Mouse (Mus musculus): ENCODE results near the gene Pik3c2b. TPM values are rescaled to one million over a fixed set of nuclear protein-coding genes. Genes with fewer than 3 reads are reported as not detected.
"Not testable (repeated sequence)": the region's sequence is repeated elsewhere in the genome, so short reads cannot be mapped to it uniquely, and the experiment has no call there.

The Pik3c2b gene
- polyA plus RNA-seq, 1 experiment from 2014 or later = 1.00 TPM

DNA sequence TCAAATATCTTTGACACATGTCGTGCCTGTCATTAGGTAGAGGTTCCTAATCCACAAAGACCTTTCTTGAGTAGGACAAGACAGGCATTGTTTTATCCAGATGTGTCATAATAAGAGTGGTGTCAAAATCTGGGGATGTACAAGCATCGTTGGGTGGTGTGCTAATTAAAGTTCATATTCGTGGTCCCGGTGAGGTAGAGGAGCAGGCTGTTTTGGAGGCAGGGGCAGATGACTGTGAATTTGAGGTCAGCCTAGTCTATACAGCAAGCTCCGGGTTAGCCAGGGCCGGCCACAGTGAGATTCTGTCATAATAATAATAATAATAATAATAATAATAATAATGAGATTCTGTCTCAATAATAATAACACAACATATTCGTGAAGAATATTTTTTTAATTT, 21.0 kb upstream of the Pik3c2b start:
- peaks cover 32% of the 10 kb centered on the region for H3K4me1 ChIP-seq (ENCODE audit: insufficient read depth)

DNA sequence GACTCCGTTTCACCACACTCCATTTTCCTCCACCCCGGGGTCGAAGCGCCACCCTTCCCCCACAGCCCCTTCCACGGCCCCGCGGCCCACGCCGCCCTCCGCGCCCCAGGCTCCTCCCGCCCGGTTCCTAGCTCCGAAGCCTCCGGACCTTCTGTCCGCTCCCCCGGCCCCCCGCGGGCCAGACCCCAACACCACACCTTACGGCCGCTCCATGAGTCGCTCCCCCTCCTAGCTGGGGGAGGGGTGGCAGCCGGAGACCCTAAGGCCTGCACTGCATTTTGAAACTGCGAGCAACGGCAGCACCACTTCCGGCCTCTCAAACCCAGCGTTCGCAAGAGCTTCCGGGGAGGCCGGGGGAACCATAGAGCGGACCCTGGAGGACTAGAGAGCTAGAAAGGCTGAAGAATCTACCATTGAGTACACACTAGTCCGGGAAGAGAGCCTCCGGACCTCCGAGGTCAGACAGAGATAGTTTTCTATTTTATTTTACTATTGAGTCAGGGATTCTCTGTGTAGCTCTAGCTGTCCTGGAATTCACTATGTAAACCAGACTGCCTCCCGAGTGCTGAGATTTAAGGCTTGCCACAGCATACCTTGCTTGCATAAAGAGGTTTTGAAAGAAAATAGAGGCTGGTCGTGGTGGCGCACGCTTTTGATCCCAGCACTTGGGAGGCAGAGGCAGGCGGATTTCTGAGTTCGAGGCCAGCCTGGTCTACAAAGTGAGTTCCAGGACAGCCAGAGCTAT, 20.2 kb upstream of the Pik3c2b start:
- DNase-seq (peak; percentile 91), ATAC-seq (peak; percentile 98)
- peak overlapping the region; percentile 68 for H3K4me2 ChIP-seq (ENCODE audit: low read depth, low read length)
- H3K27me3 ChIP-seq (ENCODE audit: insufficient read depth, low read length) = no peaks in the 10 kb centered on the region
- no peaks in the 10 kb centered on the region for H3K36me3 ChIP-seq (replicated peaks; ENCODE audit: insufficient read depth, low read length)
- TF ChIP-seq CTCF (IDR thresholded peaks at IDR 0.05; ENCODE audit: low read depth) (0 out of 2 replicates have a peak, but pooled peaks have one; percentile 9), EP300 (IDR thresholded peaks at IDR 0.05; ENCODE audit: low read depth) (peak; percentile 25; the same call in 1 of the 2 replicates)
- H3K9me3 ChIP-seq (ENCODE audit: low read length) = no peaks in the 10 kb centered on the region
- H3K4me3 ChIP-seq (ENCODE audit: low read depth, low read length) = peak overlapping the region; percentile 85
- peak overlapping the region; percentile 95 for H3K9ac ChIP-seq (replicated peaks)
- peaks cover 32% of the 10 kb centered on the region for H3K4me1 ChIP-seq (ENCODE audit: insufficient read depth)
- WGBS (ENCODE audit: insufficient replicate concordance) = under 1% methylated on average over 40 of the region's 40 CpGs
- peak overlapping the region; percentile 95 for H3K27ac ChIP-seq (ENCODE audit: low read depth)

More for the DNA sequence above, 21.0 kb upstream of the Pik3c2b start:
- ATAC-seq (no peak), DNase-seq (no peak)
- Histone ChIP-seq H3K27me3 (ENCODE audit: insufficient read depth, low read length) (no peaks in the 10 kb centered on the region), H3K9ac (replicated peaks) (peak overlapping the region; percentile 95), H3K4me2 (ENCODE audit: low read depth, low read length) (peak overlapping the region; percentile 68), H3K4me3 (ENCODE audit: low read depth, low read length) (peak overlapping the region; percentile 85), H3K9me3 (ENCODE audit: low read length) (no peaks in the 10 kb centered on the region), H3K27ac (ENCODE audit: low read depth) (peak overlapping the region; percentile 95; the same call in 1 of the 2 replicates), H3K36me3 (replicated peaks; ENCODE audit: insufficient read depth, low read length) (no peaks in the 10 kb centered on the region)
- WGBS (ENCODE audit: insufficient replicate concordance) = 16% methylated on average over 7 of the region's 7 CpGs
- TF ChIP-seq CTCF (IDR thresholded peaks at IDR 0.05; ENCODE audit: low read depth) = no peak
- TF ChIP-seq EP300 (IDR thresholded peaks at IDR 0.05; ENCODE audit: low read depth) = no peak

DNA sequence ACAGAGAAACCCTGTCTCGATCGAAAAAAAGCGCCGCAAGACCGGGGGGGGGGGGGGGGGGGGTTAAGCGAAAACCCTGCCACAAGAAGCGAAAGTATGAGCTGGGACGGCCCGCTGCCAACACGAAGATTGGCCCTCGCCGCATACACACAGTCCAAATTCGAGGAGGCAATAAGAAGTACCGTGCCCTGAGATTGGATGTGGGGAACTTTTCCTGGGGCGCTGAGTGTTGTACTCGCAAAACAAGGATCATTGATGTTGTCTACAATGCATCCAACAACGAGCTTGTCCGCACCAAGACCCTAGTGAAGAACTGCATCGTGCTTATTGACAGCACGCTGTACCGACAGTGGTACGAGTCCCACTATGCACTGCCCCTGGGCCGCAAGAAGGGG, 19.7 kb upstream of the Pik3c2b start:
- peak overlapping the region; percentile 85 for H3K4me3 ChIP-seq (ENCODE audit: low read depth, low read length)
- not testable (repeated sequence) for DNase-seq; H3K27me3 ChIP-seq (ENCODE audit: insufficient read depth, low read length); H3K36me3 ChIP-seq (replicated peaks; ENCODE audit: insufficient read depth, low read length); H3K9me3 ChIP-seq (ENCODE audit: low read length); ATAC-seq
- H3K27ac ChIP-seq (ENCODE audit: low read depth) = peak overlapping the region; percentile 95
- peak overlapping the region; percentile 95 for H3K9ac ChIP-seq (replicated peaks)
- H3K4me1 ChIP-seq (ENCODE audit: insufficient read depth) = peaks cover 27% of the 10 kb centered on the region
- peak overlapping the region; percentile 68 for H3K4me2 ChIP-seq (ENCODE audit: low read depth, low read length)
- 17% methylated on average over 19 of the region's 23 CpGs for WGBS (ENCODE audit: insufficient replicate concordance)

DNA sequence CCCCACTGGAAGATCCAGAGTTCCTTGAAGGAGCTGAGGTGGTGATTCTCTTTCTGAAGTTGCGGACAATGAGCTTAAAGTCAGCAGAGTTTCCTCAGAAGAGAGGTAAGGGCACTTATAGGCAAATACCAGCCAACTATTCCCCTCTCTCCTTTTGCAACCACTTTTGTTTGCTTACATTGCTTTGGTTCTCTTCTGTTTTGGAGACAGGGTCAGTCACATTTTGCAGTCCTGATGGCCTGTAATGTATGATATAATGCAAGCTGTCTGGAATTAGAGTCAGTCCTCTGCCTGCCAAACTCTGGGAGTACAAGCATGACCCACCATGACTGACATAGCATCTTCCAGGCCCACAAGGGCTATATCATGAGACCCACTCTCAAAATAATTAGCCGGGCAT, 18.3 kb upstream of the Pik3c2b start:
- ATAC-seq (no peak), DNase-seq (no peak)
- H3K27ac ChIP-seq (ENCODE audit: low read depth) = no peak overlapping the region
- H3K9ac ChIP-seq (replicated peaks) = no peak overlapping the region
- no peaks in the 10 kb centered on the region for H3K9me3 ChIP-seq (ENCODE audit: low read length)
- H3K27me3 ChIP-seq (ENCODE audit: insufficient read depth, low read length) = no peaks in the 10 kb centered on the region
- H3K4me2 ChIP-seq (ENCODE audit: low read depth, low read length) = no peak overlapping the region
- H3K4me3 ChIP-seq (ENCODE audit: low read depth, low read length) = no peak overlapping the region
- H3K36me3 ChIP-seq (replicated peaks; ENCODE audit: insufficient read depth, low read length) = no peaks in the 10 kb centered on the region
- WGBS (ENCODE audit: insufficient replicate concordance) = 95% methylated on average over 2 of the region's 2 CpGs
- peaks cover 24% of the 10 kb centered on the region for H3K4me1 ChIP-seq (ENCODE audit: insufficient read depth)
- TF ChIP-seq EP300 (IDR thresholded peaks at IDR 0.05; ENCODE audit: low read depth) (no peak), CTCF (IDR thresholded peaks at IDR 0.05; ENCODE audit: low read depth) (no peak)

DNA sequence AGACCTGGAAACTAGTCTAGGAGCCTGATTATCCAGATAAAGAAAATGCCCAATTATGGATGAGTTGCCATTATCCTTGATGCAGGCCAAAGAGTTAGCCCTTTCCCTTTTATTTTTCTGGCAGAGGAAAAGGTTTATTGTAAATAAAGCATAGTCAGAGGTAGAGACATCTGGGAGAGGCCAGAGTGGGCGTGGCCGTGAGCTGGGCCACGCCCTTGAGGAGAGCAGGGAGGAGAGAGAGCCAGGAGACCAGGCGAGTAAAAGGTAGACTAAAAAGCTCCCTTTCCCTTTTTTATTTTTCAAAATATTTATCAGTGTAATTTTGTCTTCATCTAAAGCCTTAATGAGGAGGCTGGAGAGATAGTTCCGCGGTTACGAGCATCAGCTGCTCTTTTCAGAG, 17.5 kb upstream of the Pik3c2b start:
- H3K4me2 ChIP-seq (ENCODE audit: low read depth, low read length) = peak overlapping the region; percentile 26; the same call in 1 of the 2 replicates
- H3K9me3 ChIP-seq (ENCODE audit: low read length) = no peaks in the 10 kb centered on the region
- WGBS (ENCODE audit: insufficient replicate concordance) = 48% methylated on average over 7 of the region's 7 CpGs
- H3K4me1 ChIP-seq (ENCODE audit: insufficient read depth) = peaks cover 29% of the 10 kb centered on the region
- ATAC-seq (no peak; the same call in 1 of the 2 replicates), DNase-seq (peak; percentile 66)
- no peaks in the 10 kb centered on the region for H3K27me3 ChIP-seq (ENCODE audit: insufficient read depth, low read length)
- 0 out of 2 replicates have a peak overlapping the region, but pooled peaks have one; percentile 22 for H3K27ac ChIP-seq (ENCODE audit: low read depth)
- TF ChIP-seq CTCF (IDR thresholded peaks at IDR 0.05; ENCODE audit: low read depth) (no peak), EP300 (IDR thresholded peaks at IDR 0.05; ENCODE audit: low read depth) (no peak)
- no peak overlapping the region for H3K9ac ChIP-seq (replicated peaks)
- H3K4me3 ChIP-seq (ENCODE audit: low read depth, low read length) = no peak overlapping the region
- no peaks in the 10 kb centered on the region for H3K36me3 ChIP-seq (replicated peaks; ENCODE audit: insufficient read depth, low read length)

DNA sequence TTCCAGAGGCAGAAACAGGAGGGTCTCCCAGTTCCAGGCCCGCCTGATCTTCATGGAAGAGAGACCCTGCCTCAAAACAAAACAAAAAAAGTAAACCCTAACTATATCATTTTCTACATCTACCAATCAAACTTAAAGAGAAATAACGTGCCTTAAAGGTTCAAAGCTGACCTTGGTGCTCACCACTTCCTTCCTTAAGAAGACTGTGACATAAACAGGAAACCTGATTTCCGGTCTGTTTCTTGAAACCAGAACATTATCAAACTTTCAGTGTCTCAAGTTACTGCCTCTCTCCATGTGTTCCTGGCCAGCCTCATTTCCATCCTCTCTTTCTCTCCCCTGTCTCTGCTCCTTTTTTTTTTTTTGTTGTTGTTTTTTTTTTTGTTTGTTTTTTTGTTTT, 15.7 kb upstream of the Pik3c2b start:
- peak overlapping the region; percentile 29; the same call in 1 of the 2 replicates for H3K27ac ChIP-seq (ENCODE audit: low read depth)
- TF ChIP-seq EP300 (IDR thresholded peaks at IDR 0.05; ENCODE audit: low read depth) (no peak; the same call in 1 of the 2 replicates), CTCF (IDR thresholded peaks at IDR 0.05; ENCODE audit: low read depth) (no peak)
- no peaks in the 10 kb centered on the region for H3K36me3 ChIP-seq (replicated peaks; ENCODE audit: insufficient read depth, low read length)
- H3K27me3 ChIP-seq (ENCODE audit: insufficient read depth, low read length) = no peaks in the 10 kb centered on the region
- 43% methylated on average over 3 of the region's 3 CpGs for whole genome bisulfite sequencing (ENCODE audit: insufficient replicate concordance)
- no peak overlapping the region for H3K9ac ChIP-seq (replicated peaks)
- H3K4me3 ChIP-seq (ENCODE audit: low read depth, low read length) = no peak overlapping the region
- ATAC-seq (no peak), DNase-seq (no peak)
- no peaks in the 10 kb centered on the region for H3K9me3 ChIP-seq (ENCODE audit: low read length)
- no peak overlapping the region for H3K4me2 ChIP-seq (ENCODE audit: low read depth, low read length)
- peaks cover 25% of the 10 kb centered on the region for H3K4me1 ChIP-seq (ENCODE audit: insufficient read depth)

Data from liver, postnatal 0 days (tissue).